Mouse (Mus musculus): ENCODE measurements around the gene Gm10128.
A peak's percentile ranks its signal among the peaks of the same experiment; 100 is the strongest.
"Not testable (repeated sequence)": the region's sequence is repeated elsewhere in the genome, so short reads cannot be mapped to it uniquely, and the experiment has no call there.

Gene Gm10128

GRCm38 (mm10) chr14:7643872-7644271 lies at the start of gene Gm10128:
Gm10128 (minus strand) TSS chr14:7643972.
- not testable (repeated sequence) for DNase-seq

- not testable (repeated sequence) for DNase-seq
Observed at GRCm38 (mm10) chr14:7681170-7681569, 37.4 kb upstream of the Gm10128 start.

- not testable (repeated sequence) for DNase-seq
Observed at GRCm38 (mm10) chr14:7662491-7662890, 18.7 kb upstream of the Gm10128 start.

- DNase-seq: peak; percentile 5 to 16
Observed at GRCm38 (mm10) chr14:7658101-7659074, 14.6 kb upstream of the Gm10128 start.

- DNase-seq: not testable (repeated sequence)
Observed at GRCm38 (mm10) chr14:7657456-7657855, 13.7 kb upstream of the Gm10128 start.

- DNase-seq: not testable (repeated sequence)
Observed at GRCm38 (mm10) chr14:7595492-7595891, 48.3 kb downstream of the Gm10128 start, which contains the start of gene Gm10338. Gm10338 (minus strand) TSS chr14:7595592.

All from thymus, postnatal 36 days (tissue).